Mouse (Mus musculus) lung, postnatal 0 days (tissue): Measurements from ENCODE around the gene Plek2.

Experiments
- CTCF ChIP-seq: IDR thresholded peaks from 2 replicates; pipeline ENCODE4 v1.5.1; 2016; ENCODE audit warnings: antibody characterized with exemption, mild to moderate bottlenecking
- EP300 ChIP-seq: IDR thresholded peaks from 2 replicates; pipeline ENCODE4 v1.6.1; 2016; ENCODE audit warnings: antibody characterized with exemption, mild to moderate bottlenecking, control low read depth

- TF ChIP-seq CTCF: no peak
- no peak for TF ChIP-seq EP300
Observed at GRCm38 (mm10) chr12:78947661-78948060, 40.9 kb upstream of the Plek2 start.
